Mouse (Mus musculus) cerebellum, postnatal 10 days (tissue): ENCODE data around the gene Mast4.

ENCODE experiments used
- DNase-seq, 2 experiments: peaks; one replicate each; pipeline ENCODE4 v3.0.0; 2021; ENCODE audit warnings: mixed read lengths in 2 of 2

The Mast4 gene

GRCm38 (mm10) chr13:103315113-103315708 is 19.1 kb downstream of the Mast4 start:
- DNase-seq: no peak

- DNase-seq: no peak
These were observed 26.0 kb downstream of the Mast4 start for GRCm38 (mm10) chr13:103308296-103308695.

GRCm38 (mm10) chr13:103303826-103304225 is 30.5 kb downstream of the Mast4 start:
- no peak for DNase-seq

- no peak for DNase-seq
These were observed 31.8 kb downstream of the Mast4 start for GRCm38 (mm10) chr13:103302508-103302907.

GRCm38 (mm10) chr13:103302077-103302476 is 32.2 kb downstream of the Mast4 start:
- DNase-seq: no peak

- DNase-seq: no peak
These were observed 39.9 kb downstream of the Mast4 start for GRCm38 (mm10) chr13:103294424-103294823.

- DNase-seq: no peak
These were observed 41.2 kb downstream of the Mast4 start for GRCm38 (mm10) chr13:103293121-103293520.

- no peak for DNase-seq
These were observed 43.2 kb downstream of the Mast4 start for GRCm38 (mm10) chr13:103291098-103291497.

GRCm38 (mm10) chr13:103285821-103286220 is 48.5 kb downstream of the Mast4 start:
- DNase-seq: no peak

GRCm38 (mm10) chr13:103285036-103285435 is 49.3 kb downstream of the Mast4 start:
- no peak for DNase-seq

GRCm38 (mm10) chr13:103270856-103271391 is 63.4 kb downstream of the Mast4 start:
- DNase-seq: no peak

- DNase-seq: no peak
These were observed 71.6 kb downstream of the Mast4 start for GRCm38 (mm10) chr13:103262707-103263106.

GRCm38 (mm10) chr13:103262061-103262460 is 72.2 kb downstream of the Mast4 start:
- no peak for DNase-seq

GRCm38 (mm10) chr13:103260414-103260813 is 73.9 kb downstream of the Mast4 start:
- DNase-seq: no peak

- DNase-seq: no peak
These were observed 76.2 kb downstream of the Mast4 start for GRCm38 (mm10) chr13:103258106-103258505.

GRCm38 (mm10) chr13:103254861-103255260 is 79.4 kb downstream of the Mast4 start:
- no peak for DNase-seq

- DNase-seq: no peak
These were observed 81.2 kb downstream of the Mast4 start for GRCm38 (mm10) chr13:103253077-103253476.

- no peak for DNase-seq
These were observed 85.9 kb downstream of the Mast4 start for GRCm38 (mm10) chr13:103248102-103249054.

- no peak for DNase-seq
These were observed 87.2 kb downstream of the Mast4 start for GRCm38 (mm10) chr13:103246973-103247718.

GRCm38 (mm10) chr13:103245431-103245830 is 88.9 kb downstream of the Mast4 start:
- no peak for DNase-seq

- DNase-seq: no peak
These were observed 90.2 kb downstream of the Mast4 start for GRCm38 (mm10) chr13:103244053-103244452.

GRCm38 (mm10) chr13:103241092-103241491 is 93.2 kb downstream of the Mast4 start:
- no peak for DNase-seq

GRCm38 (mm10) chr13:103239654-103240053 is 94.6 kb downstream of the Mast4 start:
- DNase-seq: no peak
